Mouse (Mus musculus) liver (tissue): ENCODE results near the gene Yes1.
"Not testable (repeated sequence)": the region's sequence is repeated elsewhere in the genome, so short reads cannot be mapped to it uniquely, and the experiment has no call there.

ENCODE experiments used
- DNase-seq: peaks from one replicate; pipeline ENCODE4 v3.0.0-alpha.2; 2020; ENCODE audit warnings: mixed read lengths

The Yes1 gene

GRCm38 (mm10) chr5:32711485-32711884 is 100.5 kb downstream of the Yes1 start:
- DNase-seq, result no peak

- no peak for DNase-seq
These were observed 101.5 kb downstream of the Yes1 start for GRCm38 (mm10) chr5:32712221-32713041.

- no peak for DNase-seq
These were observed 102.2 kb downstream of the Yes1 start for GRCm38 (mm10) chr5:32713042-32713702.

- peak; percentile 90 for DNase-seq
These were observed 102.9 kb downstream of the Yes1 start for GRCm38 (mm10) chr5:32713703-32714467.

GRCm38 (mm10) chr5:32717726-32718125 is 106.8 kb downstream of the Yes1 start:
- DNase-seq, result peak; percentile 19

GRCm38 (mm10) chr5:32718916-32719315 is 107.9 kb downstream of the Yes1 start:
- DNase-seq, result peak; percentile 53

- DNase-seq, result no peak
These were observed 109.4 kb downstream of the Yes1 start for GRCm38 (mm10) chr5:32720416-32720815.

GRCm38 (mm10) chr5:32721316-32721715 is 110.3 kb downstream of the Yes1 start:
- DNase-seq, result no peak

GRCm38 (mm10) chr5:32722263-32722662 is 111.3 kb downstream of the Yes1 start:
- no peak for DNase-seq

GRCm38 (mm10) chr5:32722711-32723110 is 111.7 kb downstream of the Yes1 start:
- not testable (repeated sequence) for DNase-seq

GRCm38 (mm10) chr5:32723981-32724380 is 113.0 kb downstream of the Yes1 start:
- DNase-seq, result no peak

GRCm38 (mm10) chr5:32725397-32725796 is 114.4 kb downstream of the Yes1 start:
- not testable (repeated sequence) for DNase-seq

GRCm38 (mm10) chr5:32728300-32728699 is 117.3 kb downstream of the Yes1 start:
- no peak for DNase-seq

- DNase-seq, result no peak
These were observed 117.9 kb downstream of the Yes1 start for GRCm38 (mm10) chr5:32728851-32729250.

GRCm38 (mm10) chr5:32733892-32734291 is 122.9 kb downstream of the Yes1 start:
- peak; percentile 20 for DNase-seq

- no peak for DNase-seq
These were observed 124.8 kb downstream of the Yes1 start for GRCm38 (mm10) chr5:32735779-32736178.
